Mouse (Mus musculus) embryonic fibroblast, embryonic 13.5 days (primary cell): Measurements from ENCODE around the gene Phldb1.

Experiments
- CTCF ChIP-seq: IDR thresholded peaks from 2 replicates; pipeline ENCODE4 v1.5.1; 2011; ENCODE audit warnings: mild to moderate bottlenecking, control low read depth, low read length, moderate library complexity, borderline replicate concordance; ENCODE audit not compliant: insufficient read depth
- POLR2A ChIP-seq: IDR thresholded peaks from 2 replicates; pipeline ENCODE4 v1.6.1; 2011; ENCODE audit warnings: low read depth, mild to moderate bottlenecking, control low read depth, low read length, moderate library complexity

DNA sequence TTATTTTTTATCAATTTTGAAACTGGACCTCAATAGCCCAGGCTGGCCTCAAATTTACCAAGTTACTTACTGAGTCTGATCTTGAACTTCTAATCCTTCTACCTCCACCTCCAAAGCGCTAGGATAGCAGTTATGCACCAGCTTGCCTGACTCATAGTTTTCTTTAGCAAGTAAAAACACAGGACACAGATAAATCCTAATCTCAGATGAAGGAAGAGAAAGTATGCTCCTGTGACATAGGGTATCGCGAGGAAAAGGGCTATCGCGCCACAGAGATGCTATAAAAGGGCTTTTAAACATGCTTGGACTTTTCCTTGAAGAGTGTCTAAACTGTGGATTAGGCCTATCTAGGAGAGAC, 37.4 kb upstream of the Phldb1 start:
- TF ChIP-seq CTCF (no peak), POLR2A (no peak)
